Mouse (Mus musculus) heart, postnatal 0 days (tissue): ENCODE measurements around the gene Aqp11. TPM values are rescaled to one million over a fixed set of nuclear protein-coding genes. Genes with fewer than 3 reads are reported as not detected.

ENCODE experiments used
- ATAC-seq: fragments of 200-750 bp; cut with Nextera tagmentation; 2 replicates; pipeline ENCODE4 v1.8.0; 2017; ENCODE audit warnings: low read depth, moderate number of reproducible peaks, moderate library complexity; ENCODE audit not compliant: insufficient read depth
- DNase-seq: peaks from one replicate; pipeline ENCODE4 v3.0.0-alpha.2; 2016; ENCODE audit warnings: low spot score
- H3K27ac ChIP-seq: fragments of 300-500 bp; sonication (generic); 2 replicates; pipeline ENCODE4 v1.5.1; 2014; ENCODE audit warnings: low read depth, mild to moderate bottlenecking
- H3K27me3 ChIP-seq: fragments of 300-500 bp; sonication (generic); 2 replicates; pipeline ENCODE4 v1.6.1; 2014; ENCODE audit warnings: low read length, mixed read lengths; ENCODE audit not compliant: control insufficient read depth, insufficient read depth
- H3K36me3 ChIP-seq: fragments of 300-500 bp; sonication (generic); replicated peaks from 2 replicates; pipeline ENCODE4 v1.6.1; 2014; ENCODE audit warnings: low read length, mixed read lengths; ENCODE audit not compliant: control insufficient read depth, insufficient read depth
- H3K4me1 ChIP-seq: fragments of 300-500 bp; sonication (generic); 2 replicates; pipeline ENCODE4 v1.6.1; 2014; ENCODE audit warnings: antibody characterized with exemption; ENCODE audit not compliant: control insufficient read depth, insufficient read depth
- H3K4me2 ChIP-seq: fragments of 300-500 bp; sonication (generic); 2 replicates; pipeline ENCODE4 v1.6.1; 2014; ENCODE audit warnings: low read depth, mild to moderate bottlenecking, low read length, moderate library complexity
- H3K4me3 ChIP-seq: fragments of 300-500 bp; sonication (generic); 2 replicates; pipeline ENCODE4 v1.5.1; 2014; ENCODE audit warnings: low read depth, low read length
- H3K9ac ChIP-seq: fragments of 300-500 bp; sonication (generic); replicated peaks from 2 replicates; pipeline ENCODE4 v1.6.1; 2014; ENCODE audit warnings: low read depth, low read length, mixed read lengths
- H3K9me3 ChIP-seq: fragments of 300-500 bp; sonication (generic); replicated peaks from 2 replicates; pipeline ENCODE4 v1.6.1; 2016; ENCODE audit warnings: low read length; ENCODE audit not compliant: control insufficient read depth
- CTCF ChIP-seq: IDR thresholded peaks from 2 replicates; pipeline ENCODE4 v1.5.1; 2016; ENCODE audit warnings: antibody characterized with exemption, control low read depth, low read depth
- EP300 ChIP-seq: IDR thresholded peaks from 2 replicates; pipeline ENCODE4 v1.6.1; 2016; ENCODE audit warnings: antibody characterized with exemption, low read depth
- WGBS: fragments of 180-500 bp; shearing (Covaris S2); extraction: QIAGEN DNeasy Blood & Tissue Kit; methylation state at CpG from one replicate; pipeline ENCODE4 v1.1.7; 2014; 5-methylcytosine and 5-hydroxymethylcytosine counted together
- polyA plus RNA-seq: library from polyadenylated mRNA; unstranded; fragments of >200 nt; fragmentation: Nextera tagmentation; extraction: Ambion mirVana; gene quantifications from 2 replicates; pipeline ENCODE4 v1.2.1, GENCODE M21; 2015
- total RNA-seq: library from RNA; depleted of rRNA; stranded (reverse); fragments of >200 nt; gene quantifications from 2 replicates; pipeline ENCODE4 v1.2.3, GENCODE M21; 2014; ENCODE audit warnings: low replicate concordance; rRNA removed

Aqp11 gene
- total and polyA plus RNA-seq, 2 experiments from 2014 or later: 2.0 to 4.8 TPM

DNA sequence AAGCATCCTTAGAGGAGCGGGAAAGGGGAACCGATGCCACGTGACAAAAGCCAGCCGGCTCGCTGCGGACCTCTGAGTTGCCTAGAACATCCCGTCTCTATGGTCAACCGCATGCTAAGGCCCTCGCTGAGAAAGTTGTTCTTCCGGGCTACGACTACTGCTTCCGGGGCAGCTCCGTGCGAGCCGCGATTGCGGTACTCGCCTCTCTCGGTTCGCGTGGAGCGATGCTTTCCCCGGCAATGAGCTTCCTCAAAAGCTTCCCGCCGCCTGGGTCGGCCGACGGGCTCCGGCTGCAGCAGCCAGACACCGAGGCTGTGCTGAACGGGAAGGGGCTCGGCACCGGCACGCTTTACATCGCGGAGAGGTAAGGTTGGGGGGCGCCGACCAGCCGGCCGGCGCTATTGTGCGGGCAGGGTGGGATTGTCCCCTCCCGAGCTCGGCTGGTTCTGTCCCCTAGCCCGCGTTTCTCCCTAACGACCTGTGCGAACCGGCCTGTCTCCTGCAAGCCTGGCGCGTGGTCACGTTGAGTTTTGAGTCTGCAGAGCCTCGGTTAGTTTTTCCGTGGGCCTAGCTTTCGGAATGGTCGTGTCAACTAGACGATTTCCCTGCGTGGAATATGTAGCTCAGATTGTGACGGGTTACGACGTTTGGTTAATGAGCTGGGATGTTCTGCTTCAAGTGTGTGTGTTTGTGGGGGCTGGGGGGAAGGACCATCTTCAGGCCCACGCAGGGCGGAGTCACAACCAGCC is 41.4 kb downstream of the Aqp11 start, which contains the start of gene Clns1a:
Gene Clns1a (plus strand): TSS at position 129 of the 749 bp plus-strand sequence.
- Histone ChIP-seq H3K27ac (peak within 1 kb of the TSS; percentile 75), H3K4me1 (peaks cover 10% of the 10 kb centered on the region; the same call in 1 of the 2 replicates), H3K9me3 (no peaks in the 10 kb centered on the region), H3K4me3 (peak within 1 kb of the TSS; percentile 96), H3K36me3 (no peaks in the 10 kb centered on the region; the same call in 1 of the 2 replicates), H3K4me2 (peak within 1 kb of the TSS; percentile 78), H3K27me3 (no peaks in the 10 kb centered on the region), H3K9ac (peak within 1 kb of the TSS; percentile 88)
- WGBS: under 1% methylated on average over 63 of the region's 63 CpGs
- TF ChIP-seq CTCF (no peak), EP300 (peak; percentile 69; the same call in 1 of the 2 replicates)
- peak; percentile 93 for DNase-seq
- ATAC-seq: peak; percentile 97

DNA sequence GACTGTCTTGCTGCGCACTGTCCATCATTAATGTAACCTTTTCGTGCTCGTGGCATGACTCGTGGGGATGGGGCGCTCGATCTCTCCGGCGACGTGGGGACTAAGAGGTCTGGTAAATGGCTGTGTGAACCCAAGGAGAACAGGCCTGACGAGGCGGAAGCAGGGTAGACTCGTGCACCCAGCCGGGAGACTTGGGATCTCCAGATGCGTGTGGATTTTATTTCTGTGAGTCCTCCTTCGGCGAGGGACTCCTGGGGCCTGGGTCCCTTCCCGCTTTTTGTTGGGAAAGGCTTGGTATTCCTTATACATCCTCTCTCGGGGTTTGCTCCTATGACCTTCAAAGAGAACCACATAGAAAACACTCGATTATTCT is 42.0 kb downstream of the Aqp11 start:
- peak; percentile 47; the same call in 1 of the 2 replicates for ATAC-seq
- Histone ChIP-seq H3K27ac (peak overlapping the region; percentile 75), H3K4me3 (peak overlapping the region; percentile 96), H3K4me1 (peaks cover 10% of the 10 kb centered on the region; the same call in 1 of the 2 replicates), H3K4me2 (peak overlapping the region; percentile 78), H3K9ac (peak overlapping the region; percentile 88; the same call in 1 of the 2 replicates), H3K27me3 (no peaks in the 10 kb centered on the region), H3K36me3 (no peaks in the 10 kb centered on the region; the same call in 1 of the 2 replicates), H3K9me3 (no peaks in the 10 kb centered on the region)
- DNase-seq: no peak
- TF ChIP-seq EP300: no peak
- TF ChIP-seq CTCF: no peak
- WGBS: 38% methylated on average over 19 of the region's 19 CpGs

DNA sequence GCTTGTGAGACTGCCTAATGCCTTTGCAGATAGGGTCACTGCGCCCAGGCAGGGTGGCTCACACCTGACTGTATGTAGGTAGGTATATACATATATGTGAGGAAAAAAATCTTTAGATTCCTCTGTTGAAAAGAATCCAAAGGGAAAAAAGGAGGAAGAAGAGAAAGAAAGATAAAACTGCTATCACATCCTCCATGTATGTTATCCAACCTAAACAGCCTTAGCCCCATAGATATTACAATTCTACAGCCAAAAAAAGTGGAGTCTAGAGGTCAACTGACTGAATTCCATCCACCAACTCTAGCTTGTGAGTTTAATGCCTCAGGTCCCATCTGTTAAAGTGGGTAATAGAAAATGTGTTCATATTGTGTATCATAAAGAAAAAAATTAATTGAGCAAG is 42.6 kb downstream of the Aqp11 start:
- H3K9me3 ChIP-seq: no peaks in the 10 kb centered on the region
- peaks cover 10% of the 10 kb centered on the region; the same call in 1 of the 2 replicates for H3K4me1 ChIP-seq
- TF ChIP-seq EP300: no peak
- TF ChIP-seq CTCF: no peak
- WGBS: 91% methylated on average over 1 of the region's 1 CpGs
- H3K27ac ChIP-seq: no peak overlapping the region
- no peaks in the 10 kb centered on the region for H3K27me3 ChIP-seq
- no peak overlapping the region for H3K9ac ChIP-seq
- no peak overlapping the region for H3K4me2 ChIP-seq
- ATAC-seq (no peak), DNase-seq (no peak)
- H3K4me3 ChIP-seq: no peak overlapping the region
- H3K36me3 ChIP-seq: no peaks in the 10 kb centered on the region; the same call in 1 of the 2 replicates

DNA sequence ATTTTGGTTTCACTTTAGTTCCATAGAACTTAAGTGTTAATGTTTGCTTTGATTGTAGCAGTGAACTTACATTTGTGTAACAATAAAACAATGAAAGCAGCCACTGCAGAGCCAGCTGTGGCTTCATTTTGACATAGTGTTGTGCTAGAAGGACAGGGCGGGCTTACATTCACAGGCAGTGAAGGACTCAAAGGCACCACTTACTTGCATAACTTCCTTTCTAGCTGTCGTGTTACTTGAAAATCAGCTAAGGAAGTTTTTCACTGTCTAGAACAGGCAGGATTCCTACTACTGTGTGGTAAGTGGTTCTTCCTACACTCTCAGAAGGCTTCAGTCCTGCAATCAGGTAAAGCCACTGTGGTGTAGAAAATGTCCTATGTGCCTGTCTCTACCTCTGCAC is 50.3 kb downstream of the Aqp11 start:
- no peaks in the 10 kb centered on the region for H3K27me3 ChIP-seq
- H3K36me3 ChIP-seq: peaks cover 36% of the 10 kb centered on the region
- H3K9ac ChIP-seq: no peak overlapping the region
- no peak overlapping the region for H3K4me3 ChIP-seq
- no peaks in the 10 kb centered on the region for H3K9me3 ChIP-seq
- WGBS: 80% methylated on average over 2 of the region's 2 CpGs
- DNase-seq (no peak), ATAC-seq (no peak)
- no peaks in the 10 kb centered on the region for H3K4me1 ChIP-seq
- no peak overlapping the region for H3K27ac ChIP-seq
- TF ChIP-seq EP300 (no peak), CTCF (no peak)
- no peak overlapping the region for H3K4me2 ChIP-seq

DNA sequence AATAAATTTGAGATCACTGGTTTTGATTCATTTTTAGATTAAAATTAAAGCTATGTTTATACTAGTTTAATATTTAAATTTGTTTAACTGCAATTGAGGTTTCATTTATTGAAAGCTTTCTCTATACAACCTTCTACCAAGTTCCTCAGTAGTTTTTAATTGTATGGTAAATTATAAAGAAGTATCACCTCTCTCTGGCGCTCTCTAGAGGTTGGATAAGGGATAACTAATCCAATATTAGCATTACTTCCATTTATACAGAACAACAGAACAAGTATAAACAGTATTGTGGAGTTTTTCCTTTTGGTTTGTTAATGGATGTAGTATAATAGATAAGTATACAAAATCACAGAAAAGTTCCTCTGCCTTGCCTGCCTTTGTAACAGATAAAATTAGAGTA is 58.9 kb downstream of the Aqp11 start:
- TF ChIP-seq EP300 (no peak), CTCF (peak; percentile 45)
- H3K4me2 ChIP-seq: no peak overlapping the region
- DNase-seq: peak; percentile 53
- H3K27me3 ChIP-seq: no peaks in the 10 kb centered on the region
- no peak for ATAC-seq
- no peaks in the 10 kb centered on the region for H3K4me1 ChIP-seq
- H3K9ac ChIP-seq: no peak overlapping the region
- WGBS: 29% methylated on average over 1 of the region's 1 CpGs
- H3K27ac ChIP-seq: no peak overlapping the region
- peaks cover 62% of the 10 kb centered on the region for H3K36me3 ChIP-seq
- H3K4me3 ChIP-seq: no peak overlapping the region
- H3K9me3 ChIP-seq: no peaks in the 10 kb centered on the region

Other genes with a start within 250 kb of the Aqp11 start
- gene Aamdc, start 158.8 kb downstream of the Aqp11 start, total RNA-seq: 20.5 and 46.8 TPM in 2 replicates
- gene Aamdc, start 158.8 kb downstream of the Aqp11 start, polyA plus RNA-seq: 78.1 and 80.2 TPM in 2 replicates
- 7.6 and 14.6 TPM in 2 replicates for gene Rsf1, start 158.4 kb downstream of the Aqp11 start, total RNA-seq
- 8.6 and 10.6 TPM in 2 replicates for gene Rsf1, start 158.4 kb downstream of the Aqp11 start, polyA plus RNA-seq
- gene Clns1a, start 41.7 kb downstream of the Aqp11 start, total RNA-seq: 37.1 and 42.0 TPM in 2 replicates
- 60.5 and 63.7 TPM in 2 replicates for gene Clns1a, start 41.7 kb downstream of the Aqp11 start, polyA plus RNA-seq
- 1.2 and 1.5 TPM in 2 replicates for gene Pak1, start 50.3 kb upstream of the Aqp11 start, total RNA-seq
- 0.79 and 0.86 TPM in 2 replicates for gene Pak1, start 50.3 kb upstream of the Aqp11 start, polyA plus RNA-seq
- gene Gdpd4, start 181.7 kb upstream of the Aqp11 start, total RNA-seq: not detected in 2 replicates
- not detected in 2 replicates for gene Gdpd4, start 181.7 kb upstream of the Aqp11 start, polyA plus RNA-seq